Mouse (Mus musculus) brain, embryonic 14.5 days (tissue): Measurements from ENCODE around the gene Ciapin1.

ENCODE experiments used
- CTCF ChIP-seq: fragments of 200-500 bp; IDR thresholded peaks from 2 replicates; pipeline ENCODE4 v1.5.1; 2012; ENCODE audit warnings: inconsistent platforms, mild to moderate bottlenecking, moderate library complexity, borderline replicate concordance; ENCODE audit not compliant: insufficient read depth, insufficient read length; ENCODE audit errors: extremely low read depth
- POLR2A ChIP-seq: fragments of 200-500 bp; IDR thresholded peaks from 2 replicates; pipeline ENCODE4 v1.6.1; 2012; ENCODE audit warnings: mild to moderate bottlenecking, inconsistent platforms, borderline replicate concordance; ENCODE audit not compliant: poor library complexity, insufficient read depth, insufficient read length, severe bottlenecking; ENCODE audit errors: extremely low read depth

DNA sequence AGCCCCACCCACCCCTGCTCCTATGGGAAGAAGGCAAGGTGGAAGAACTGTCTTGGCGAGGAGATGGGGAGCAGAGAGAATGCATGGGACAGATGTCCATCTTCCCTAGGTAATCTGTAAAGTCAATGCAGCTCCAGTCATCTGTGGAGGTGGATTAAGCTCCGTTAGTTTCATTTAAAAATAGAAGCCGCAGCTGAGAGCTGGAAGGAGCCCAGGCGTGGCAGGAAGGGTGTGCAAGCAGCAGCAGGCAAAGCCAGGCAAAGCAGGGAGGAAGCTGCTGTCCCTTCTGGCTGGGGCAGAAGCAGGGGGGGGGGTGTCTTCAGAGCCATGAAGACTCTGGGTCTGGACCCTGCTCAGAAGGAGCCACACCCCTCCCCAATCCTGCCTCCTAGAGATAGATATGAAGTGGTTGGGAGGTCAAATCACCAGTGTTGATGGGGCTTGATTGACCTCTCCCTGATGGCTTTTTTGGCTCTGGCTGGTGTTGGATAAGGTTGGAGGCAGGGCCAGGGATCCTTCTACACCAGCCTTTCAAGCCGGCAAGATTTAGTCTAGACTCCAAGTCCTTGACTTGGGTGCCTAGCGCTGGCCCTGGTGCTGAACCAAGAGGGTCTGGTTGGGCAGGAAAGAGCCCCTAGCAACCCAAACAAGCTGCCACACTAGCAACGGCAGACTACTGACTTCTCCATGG is 37.7 kb downstream of the Ciapin1 start:
- TF ChIP-seq POLR2A (no peak), CTCF (no peak)
